Mouse (Mus musculus) myocyte (in vitro differentiated cells): ENCODE measurements around the gene Stk39. TPM values are rescaled to one million over a fixed set of nuclear protein-coding genes. Genes with fewer than 3 reads are reported as not detected.

Source experiments
- H3K27me3 ChIP-seq: one replicate; pipeline ENCODE4 v1.6.1; 2011; ENCODE audit not compliant: control insufficient read depth, insufficient read depth, insufficient read length
- H3K36me3 ChIP-seq: one replicate; pipeline ENCODE4 v1.6.1; 2011; ENCODE audit not compliant: control insufficient read depth, insufficient read depth
- H3K4me2 ChIP-seq: one replicate; pipeline ENCODE4 v1.6.1; 2011; ENCODE audit warnings: low read depth, control low read depth
- H3K4me3 ChIP-seq: one replicate; pipeline ENCODE4 v1.5.1; 2011; ENCODE audit warnings: mild to moderate bottlenecking, control low read depth, moderate library complexity
- H3K79me2 ChIP-seq: one replicate; pipeline ENCODE4 v1.6.1; 2011; ENCODE audit not compliant: control insufficient read depth, insufficient read depth
- H3ac ChIP-seq: one replicate; pipeline ENCODE4 v1.6.1; 2011; ENCODE audit not compliant: control insufficient read depth, insufficient read length
- CEBPB ChIP-seq: IDR thresholded peaks from 2 replicates; pipeline ENCODE4 v1.6.1; 2011; ENCODE audit warnings: mild to moderate bottlenecking, moderate library complexity; ENCODE audit not compliant: poor library complexity, insufficient read depth, severe bottlenecking
- E2F4 ChIP-seq: IDR thresholded peaks from one replicate; pipeline ENCODE4 v1.6.1; 2011; ENCODE audit warnings: mild to moderate bottlenecking, control low read depth, moderate library complexity; ENCODE audit not compliant: insufficient read depth
- MAX ChIP-seq: IDR thresholded peaks from one replicate; pipeline ENCODE4 v1.6.1; 2011; ENCODE audit warnings: low read depth, mild to moderate bottlenecking, control low read depth
- MYOD1 ChIP-seq, 3 experiments: IDR thresholded peaks; one replicate each; pipeline ENCODE4 v1.6.1; 2011; ENCODE audit warnings: control low read depth in 2 of 3, low read depth in 2 of 3, mild to moderate bottlenecking in 2 of 3, moderate library complexity in 1 of 3; ENCODE audit not compliant: insufficient read length in 2 of 3, control insufficient read depth in 1 of 3
- MYOG ChIP-seq, 3 experiments: IDR thresholded peaks; one replicate each; pipeline ENCODE4 v1.6.1; 2011; ENCODE audit warnings: control low read depth in 2 of 3, low read depth in 2 of 3, mild to moderate bottlenecking in 2 of 3; ENCODE audit not compliant: insufficient read length in 2 of 3, control insufficient read depth in 1 of 3, insufficient read depth in 1 of 3
- POLR2A ChIP-seq: IDR thresholded peaks from one replicate; pipeline ENCODE4 v1.6.1; 2011; ENCODE audit warnings: low read depth, mild to moderate bottlenecking, control low read depth, moderate library complexity; ENCODE audit not compliant: insufficient read length
- POLR2AphosphoS2 ChIP-seq: IDR thresholded peaks from one replicate; pipeline ENCODE4 v1.6.1; 2011; ENCODE audit warnings: low read depth, control low read depth; ENCODE audit not compliant: insufficient read length
- REST ChIP-seq: IDR thresholded peaks from one replicate; pipeline ENCODE4 v1.6.1; 2011; ENCODE audit warnings: mild to moderate bottlenecking, control low read depth, moderate library complexity; ENCODE audit not compliant: insufficient read depth, insufficient read length
- SRF ChIP-seq: IDR thresholded peaks from one replicate; pipeline ENCODE4 v1.6.1; 2011; ENCODE audit warnings: low read depth; ENCODE audit not compliant: control insufficient read depth, insufficient read length
- TCF12 ChIP-seq: IDR thresholded peaks from one replicate; pipeline ENCODE4 v1.6.1; 2011; ENCODE audit warnings: mild to moderate bottlenecking, control low read depth; ENCODE audit not compliant: poor library complexity, insufficient read depth, severe bottlenecking
- TCF3 ChIP-seq: IDR thresholded peaks from one replicate; pipeline ENCODE4 v1.6.1; 2011; ENCODE audit warnings: low read depth, control low read depth; ENCODE audit not compliant: insufficient read length
- USF1 ChIP-seq: IDR thresholded peaks from one replicate; pipeline ENCODE4 v1.6.1; 2011; ENCODE audit warnings: low read depth, mild to moderate bottlenecking, control low read depth, moderate library complexity
- polyA plus RNA-seq: library from polyadenylated mRNA; unstranded; fragments of >200 nt; fragmentation: generic; extraction: Trizol; gene quantifications from one replicate; pipeline ENCODE4 v1.2.1, GENCODE M21; 2012; ENCODE audit warnings: missing spikeins

The Stk39 gene
- polyA plus RNA-seq, 1 experiment, result 4.7 TPM

- no peaks in the 10 kb centered on the region for H3K27me3 ChIP-seq
- no peak overlapping the region for H3K4me3 ChIP-seq
- H3K79me2 ChIP-seq, result no peaks in the 10 kb centered on the region
- no peak overlapping the region for H3ac ChIP-seq
- H3K36me3 ChIP-seq, result no peaks in the 10 kb centered on the region
- no peak overlapping the region for H3K4me2 ChIP-seq
- TF ChIP-seq MAX (no peak), SRF (no peak), MYOG (IDR thresholded peaks at IDR 0.05; ENCODE audit: control insufficient read depth in 1 of 3, insufficient read depth in 1 of 3, insufficient read length in 2 of 3, low read depth in 2 of 3) (no peak), REST (no peak), TCF12 (no peak), POLR2AphosphoS2 (no peak), MYOD1 (IDR thresholded peaks at IDR 0.05; ENCODE audit: control insufficient read depth in 1 of 3, insufficient read length in 2 of 3, low read depth in 2 of 3) (no peak), USF1 (no peak), TCF3 (no peak), POLR2A (no peak), CEBPB (no peak), E2F4 (no peak)
Observed at GRCm38 (mm10) chr2:68269646-68270045, 202.4 kb downstream of the Stk39 start.

- no peaks in the 10 kb centered on the region for H3K79me2 ChIP-seq
- H3ac ChIP-seq, result no peak overlapping the region
- H3K27me3 ChIP-seq, result no peaks in the 10 kb centered on the region
- no peak for TF ChIP-seq SRF
- TF ChIP-seq MYOG (IDR thresholded peaks at IDR 0.05; ENCODE audit: control insufficient read depth in 1 of 3, insufficient read depth in 1 of 3, insufficient read length in 2 of 3, low read depth in 2 of 3), result no peak
- no peak for TF ChIP-seq CEBPB
- TF ChIP-seq REST, result no peak
- TF ChIP-seq TCF3, result no peak
- no peak for TF ChIP-seq MAX
- TF ChIP-seq POLR2AphosphoS2, result no peak
- TF ChIP-seq TCF12, result no peak
- no peak overlapping the region for H3K4me3 ChIP-seq
- no peaks in the 10 kb centered on the region for H3K36me3 ChIP-seq
- H3K4me2 ChIP-seq, result no peak overlapping the region
Observed at GRCm38 (mm10) chr2:68264826-68265225, 207.2 kb downstream of the Stk39 start.

- no peaks in the 10 kb centered on the region for H3K36me3 ChIP-seq
- no peak for TF ChIP-seq TCF3
- no peak for TF ChIP-seq USF1
- no peak for TF ChIP-seq MAX
- TF ChIP-seq MYOG (IDR thresholded peaks at IDR 0.05; ENCODE audit: control insufficient read depth in 1 of 3, insufficient read depth in 1 of 3, insufficient read length in 2 of 3, low read depth in 2 of 3), result no peak
- no peak for TF ChIP-seq POLR2A
- TF ChIP-seq CEBPB, result no peak
- no peak for TF ChIP-seq SRF
- no peak for TF ChIP-seq MYOD1 (IDR thresholded peaks at IDR 0.05; ENCODE audit: control insufficient read depth in 1 of 3, insufficient read length in 2 of 3, low read depth in 2 of 3)
- TF ChIP-seq POLR2AphosphoS2, result no peak
- no peak for TF ChIP-seq REST
- TF ChIP-seq TCF12, result no peak
- no peak for TF ChIP-seq E2F4
- no peak overlapping the region for H3K4me2 ChIP-seq
Observed at GRCm38 (mm10) chr2:68260911-68261310, 211.2 kb downstream of the Stk39 start.

GRCm38 (mm10) chr2:68257571-68257970 is 214.5 kb downstream of the Stk39 start:
- Histone ChIP-seq H3K4me3 (no peak overlapping the region), H3ac (no peak overlapping the region), H3K27me3 (no peaks in the 10 kb centered on the region), H3K79me2 (no peaks in the 10 kb centered on the region), H3K4me2 (no peak overlapping the region), H3K36me3 (no peaks in the 10 kb centered on the region)
- TF ChIP-seq E2F4 (no peak), TCF12 (no peak)

More at GRCm38 (mm10) chr2:68260911-68261310, 211.2 kb downstream of the Stk39 start:
- Histone ChIP-seq H3ac (no peak overlapping the region), H3K27me3 (no peaks in the 10 kb centered on the region), H3K79me2 (no peaks in the 10 kb centered on the region), H3K4me3 (no peak overlapping the region)

GRCm38 (mm10) chr2:68256472-68256871 is 215.6 kb downstream of the Stk39 start:
- no peaks in the 10 kb centered on the region for H3K27me3 ChIP-seq
- TF ChIP-seq E2F4, result no peak
- TF ChIP-seq MYOG (IDR thresholded peaks at IDR 0.05; ENCODE audit: control insufficient read depth in 1 of 3, insufficient read depth in 1 of 3, insufficient read length in 2 of 3, low read depth in 2 of 3), result no peak
- TF ChIP-seq POLR2AphosphoS2, result no peak
- TF ChIP-seq MAX, result no peak
- TF ChIP-seq CEBPB, result no peak
- no peak for TF ChIP-seq SRF
- no peak for TF ChIP-seq POLR2A
- no peak for TF ChIP-seq TCF12
- no peak for TF ChIP-seq REST
- no peak for TF ChIP-seq MYOD1 (IDR thresholded peaks at IDR 0.05; ENCODE audit: control insufficient read depth in 1 of 3, insufficient read length in 2 of 3, low read depth in 2 of 3)
- TF ChIP-seq TCF3, result no peak
- TF ChIP-seq USF1, result no peak
- H3K36me3 ChIP-seq, result no peaks in the 10 kb centered on the region

More at GRCm38 (mm10) chr2:68256472-68256871, 215.6 kb downstream of the Stk39 start:
- Histone ChIP-seq H3ac (no peak overlapping the region), H3K4me2 (no peak overlapping the region), H3K79me2 (no peaks in the 10 kb centered on the region), H3K4me3 (no peak overlapping the region)
